Mouse (Mus musculus) myocyte (in vitro differentiated cells): ENCODE measurements around the gene Rnd2.
"Not testable (repeated sequence)": the region's sequence is repeated elsewhere in the genome, so short reads cannot be mapped to it uniquely, and the experiment has no call there.

Experiments
- CEBPB ChIP-seq: IDR thresholded peaks from 2 replicates; pipeline ENCODE4 v1.6.1; 2011; ENCODE audit warnings: mild to moderate bottlenecking, moderate library complexity; ENCODE audit not compliant: poor library complexity, insufficient read depth, severe bottlenecking
- MAX ChIP-seq: IDR thresholded peaks from one replicate; pipeline ENCODE4 v1.6.1; 2011; ENCODE audit warnings: low read depth, mild to moderate bottlenecking, control low read depth
- MYOG ChIP-seq, 3 experiments: IDR thresholded peaks; one replicate each; pipeline ENCODE4 v1.6.1; 2011; ENCODE audit warnings: control low read depth in 2 of 3, low read depth in 2 of 3, mild to moderate bottlenecking in 2 of 3; ENCODE audit not compliant: insufficient read length in 2 of 3, control insufficient read depth in 1 of 3, insufficient read depth in 1 of 3
- POLR2A ChIP-seq: IDR thresholded peaks from one replicate; pipeline ENCODE4 v1.6.1; 2011; ENCODE audit warnings: low read depth, mild to moderate bottlenecking, control low read depth, moderate library complexity; ENCODE audit not compliant: insufficient read length
- POLR2AphosphoS2 ChIP-seq: IDR thresholded peaks from one replicate; pipeline ENCODE4 v1.6.1; 2011; ENCODE audit warnings: low read depth, control low read depth; ENCODE audit not compliant: insufficient read length
- REST ChIP-seq: IDR thresholded peaks from one replicate; pipeline ENCODE4 v1.6.1; 2011; ENCODE audit warnings: mild to moderate bottlenecking, control low read depth, moderate library complexity; ENCODE audit not compliant: insufficient read depth, insufficient read length
- USF1 ChIP-seq: IDR thresholded peaks from one replicate; pipeline ENCODE4 v1.6.1; 2011; ENCODE audit warnings: low read depth, mild to moderate bottlenecking, control low read depth, moderate library complexity

DNA sequence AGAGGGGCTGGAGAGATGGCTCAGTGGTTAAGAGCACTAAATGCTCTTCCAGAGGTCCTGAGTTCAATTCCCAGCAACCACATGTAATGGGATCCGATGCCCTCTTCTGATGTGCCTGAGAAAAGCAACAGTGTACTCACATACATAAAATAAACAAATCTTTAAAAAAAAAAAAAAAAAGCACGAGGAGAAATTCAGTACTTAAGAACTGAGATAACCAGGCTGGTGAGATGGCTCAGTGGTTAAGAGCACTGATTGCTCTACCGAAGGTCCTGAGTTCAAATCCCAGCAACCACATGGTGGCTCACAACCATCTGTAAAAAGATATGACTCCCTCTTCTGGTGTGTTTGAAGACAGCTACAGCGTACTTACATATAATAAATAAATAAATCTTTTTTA lies 15.2 kb upstream of the Rnd2 start:
- TF ChIP-seq MAX; POLR2A; USF1; CEBPB; POLR2AphosphoS2; MYOG (IDR thresholded peaks at IDR 0.05; ENCODE audit: control insufficient read depth in 1 of 3, insufficient read depth in 1 of 3, insufficient read length in 2 of 3, low read depth in 2 of 3); REST: not testable (repeated sequence)
